ENCODE assay signal across 8 mouse cellular contexts in genomic region chr2:71981343-71981851, GRCm38 (mm10). TPM values are rescaled to one million over a fixed set of nuclear protein-coding genes. Genes with fewer than 3 reads are reported as not detected.
DNase-seq lines count a peak whose midpoint lies in the region; ATAC-seq and TF ChIP-seq lines count a peak whose summit lies in the region.

No protein-coding gene starts in this region.

- ATAC-seq in kidney, postnatal 0 days (replicated peaks; ENCODE audit: low FRiP score, low read depth) = 0 out of 2 replicates have a peak, but pooled peaks have one; percentile 19
- peak; percentile 54 for ATAC-seq in forebrain, embryonic 16.5 days
- ATAC-seq in liver, embryonic 14.5 days (ENCODE audit: insufficient read depth) = no peak
- no peak for ATAC-seq in granulocyte monocyte progenitor cell, adult 5-6 weeks (replicated peaks; ENCODE audit: poor library complexity, severe bottlenecking)

- H3K27me3 ChIP-seq in kidney, postnatal 0 days (ENCODE audit: insufficient read depth, low read length) = no peaks in the 10 kb centered on the region
- no peaks in the 10 kb centered on the region for H3K27me3 ChIP-seq in forebrain, embryonic 16.5 days (replicated peaks; ENCODE audit: control insufficient read depth, insufficient read depth, low read length)
- H3K27me3 ChIP-seq in liver, embryonic 14.5 days (ENCODE audit: control insufficient read depth, insufficient read depth, low read length) = peaks cover 22% of the 10 kb centered on the region

- 11% methylated on average over 24 of the region's 24 CpGs for WGBS in kidney, postnatal 0 days
- 7% methylated on average over 23 of the region's 24 CpGs for WGBS in forebrain, embryonic 16.5 days
- 13% methylated on average over 24 of the region's 24 CpGs for WGBS in liver, embryonic 14.5 days (ENCODE audit: insufficient replicate concordance)

- H3K4me3 ChIP-seq in kidney, postnatal 0 days (replicated peaks; ENCODE audit: low read depth, low read length) = peak overlapping the region; percentile 49
- peak overlapping the region; percentile 75 for H3K4me3 ChIP-seq in forebrain, embryonic 16.5 days (replicated peaks; ENCODE audit: low read length)
- peak overlapping the region; percentile 50 for H3K4me3 ChIP-seq in liver, embryonic 14.5 days (ENCODE audit: insufficient read depth in 1 of 2, low read depth in 2 of 2, low read length in 2 of 2)

- no peak for TF ChIP-seq EP300 in liver, embryonic 14.5 days (IDR thresholded peaks at IDR 0.05; ENCODE audit: low read depth)

- no peak for DNase-seq in kidney, postnatal 0 days (ENCODE audit: low spot score)
- no peak for DNase-seq in kidney, postnatal 14 days
- peak; percentile 50 to 71 for DNase-seq in cerebellum, adult 18-20 months
- no peak for DNase-seq in liver, embryonic 14.5 days (ENCODE audit: low read depth in 3 of 3, low spot score in 3 of 3)
- DNase-seq in layer of hippocampus, adult 9-11 months = no peak
- DNase-seq in natural killer cell, adult 2 months (ENCODE audit: low spot score in 2 of 2) = no peak

- TF ChIP-seq CTCF in kidney, postnatal 0 days (IDR thresholded peaks at IDR 0.05; ENCODE audit: low read depth) = no peak
- no peak for TF ChIP-seq CTCF in liver, embryonic 14.5 days (IDR thresholded peaks at IDR 0.05; ENCODE audit: low read depth)

- H3K9ac ChIP-seq in kidney, postnatal 0 days (ENCODE audit: low read depth, low read length) = peak overlapping the region; percentile 76
- H3K9ac ChIP-seq in forebrain, embryonic 16.5 days (replicated peaks; ENCODE audit: low read depth, low read length) = peak overlapping the region; percentile 93
- H3K9ac ChIP-seq in liver, embryonic 14.5 days (replicated peaks) = no peak overlapping the region

- H3K27ac ChIP-seq in kidney, postnatal 0 days = no peak overlapping the region
- peak overlapping the region; percentile 53 for H3K27ac ChIP-seq in forebrain, embryonic 16.5 days (ENCODE audit: low read length)
- no peak overlapping the region for H3K27ac ChIP-seq in liver, embryonic 14.5 days

- peaks cover 4% of the 10 kb centered on the region; the same call in 1 of the 2 replicates for H3K4me1 ChIP-seq in kidney, postnatal 0 days (replicated peaks; ENCODE audit: insufficient read depth, low read length)
- H3K4me1 ChIP-seq in forebrain, embryonic 16.5 days (replicated peaks; ENCODE audit: control insufficient read depth, insufficient read depth, low read length) = peaks cover 14% of the 10 kb centered on the region
- peaks cover 0 to 8% of the 10 kb centered on the region in 2 experiments; a peak in 2 of 4 replicates for H3K4me1 ChIP-seq in liver, embryonic 14.5 days (replicated peaks; ENCODE audit: control insufficient read depth in 2 of 2, insufficient read depth in 2 of 2, low read length in 1 of 2)

- H3K36me3 ChIP-seq in kidney, postnatal 0 days (ENCODE audit: insufficient read depth, low read length) = no peaks in the 10 kb centered on the region
- H3K36me3 ChIP-seq in forebrain, embryonic 16.5 days (ENCODE audit: control insufficient read depth, insufficient read depth) = no peaks in the 10 kb centered on the region
- no peaks in the 10 kb centered on the region for H3K36me3 ChIP-seq in liver, embryonic 14.5 days (replicated peaks; ENCODE audit: control insufficient read depth, insufficient read depth, low read depth)

- no peaks in the 10 kb centered on the region for H3K9me3 ChIP-seq in kidney, postnatal 0 days (replicated peaks; ENCODE audit: low read length)
- H3K9me3 ChIP-seq in forebrain, embryonic 16.5 days (ENCODE audit: control insufficient read depth, low read length) = no peaks in the 10 kb centered on the region
- H3K9me3 ChIP-seq in liver, embryonic 14.5 days (ENCODE audit: control insufficient read depth, low read length) = no peaks in the 10 kb centered on the region

- H3K4me2 ChIP-seq in kidney, postnatal 0 days (ENCODE audit: low read length) = peak overlapping the region; percentile 97
- peak overlapping the region; percentile 86 for H3K4me2 ChIP-seq in forebrain, embryonic 16.5 days (ENCODE audit: low read length)
- H3K4me2 ChIP-seq in liver, embryonic 14.5 days (ENCODE audit: low read depth) = peak overlapping the region; percentile 68

RNA-seq across cellular contexts. Expression of gene Rapgef4, which starts 0.4 kb away (rescaled TPM):
- polyA plus RNA-seq in kidney, postnatal 0 days (2015; fragmentation: Nextera tagmentation; extraction: Ambion mirVana) = 4.6 and 4.8 TPM in 2 replicates
- polyA plus RNA-seq in forebrain, embryonic 16.5 days (2015; fragmentation: Nextera tagmentation; extraction: Ambion mirVana) = 14.4 and 23.4 TPM in 2 replicates
- polyA plus RNA-seq in liver, embryonic 14.5 days (2012; rRNA removed) = 3.3 and 4.2 TPM in 2 replicates
- 2.2 and 3.4 TPM in 2 replicates for polyA plus RNA-seq in liver, embryonic 14.5 days (2014; fragmentation: Nextera tagmentation; extraction: Ambion mirVana)
- total RNA-seq in granulocyte monocyte progenitor cell, adult 5-6 weeks (2014; fragmentation: Nextera tagmentation) = 5.3 TPM in 1 of 2 replicates, not detected in the other
- total RNA-seq in granulocyte monocyte progenitor cell, adult 5-6 weeks (2017) = 1.2 and 2.6 TPM in 2 replicates

Comparison
In these comparisons a context has a peak if more than half of its experiments do, and no peak if none do; other contexts are left out.
1. ATAC-seq: peak in kidney, postnatal 0 days (single experiment) and forebrain, embryonic 16.5 days (single experiment); none in liver, embryonic 14.5 days (single experiment) and granulocyte monocyte progenitor cell, adult 5-6 weeks (single experiment).
2. DNase-seq: peak in cerebellum, adult 18-20 months (2 of 2); none in kidney, postnatal 0 days (single experiment), kidney, postnatal 14 days (single experiment), liver, embryonic 14.5 days (0 of 3), layer of hippocampus, adult 9-11 months (single experiment) and natural killer cell, adult 2 months (0 of 2).
3. Peak in every context shown above with its lines, with median percentiles within 50 percentile points of each other: H3K4me2 ChIP-seq and H3K4me3 ChIP-seq.